Mouse (Mus musculus): ENCODE data around the gene Trmt5.

Gene Trmt5

GRCm38 (mm10) chr12:73269933-73270332, 16.6 kb downstream of the Trmt5 start:
- in situ Hi-C loops (cut with MseI, MboI), result no loop called here

GRCm38 (mm10) chr12:73269531-73269930, 17.0 kb downstream of the Trmt5 start:
- in situ Hi-C loops (cut with MseI, MboI), result no loop called here

- in situ Hi-C loops (cut with MseI, MboI), result no loop called here
These were observed 18.0 kb downstream of the Trmt5 start for GRCm38 (mm10) chr12:73268497-73268896.

- in situ Hi-C loops (cut with MseI, MboI), result no loop called here
These were observed 19.9 kb downstream of the Trmt5 start for GRCm38 (mm10) chr12:73266597-73266996.

GRCm38 (mm10) chr12:73265381-73265978, 21.0 kb downstream of the Trmt5 start:
- in situ Hi-C loops (cut with MseI, MboI), result no loop called here

- in situ Hi-C loops (cut with MseI, MboI), result no loop called here
These were observed 26.2 kb downstream of the Trmt5 start for GRCm38 (mm10) chr12:73260339-73260738.

GRCm38 (mm10) chr12:73259269-73259668, 27.2 kb downstream of the Trmt5 start:
- in situ Hi-C loops (cut with MseI, MboI), result no loop called here

GRCm38 (mm10) chr12:73255006-73255405, 31.5 kb downstream of the Trmt5 start:
- in situ Hi-C loops (cut with MseI, MboI), result no loop called here

GRCm38 (mm10) chr12:73245687-73246086, 40.8 kb downstream of the Trmt5 start:
- in situ Hi-C loops (cut with MseI, MboI), result no loop called here

GRCm38 (mm10) chr12:73241960-73242359, 44.5 kb downstream of the Trmt5 start:
- in situ Hi-C loops (cut with MseI, MboI), result no loop called here

GRCm38 (mm10) chr12:73232586-73232985, 53.9 kb downstream of the Trmt5 start:
- in situ Hi-C loops (cut with MseI, MboI), result no loop called here

- in situ Hi-C loops (cut with MseI, MboI), result no loop called here
These were observed 55.0 kb downstream of the Trmt5 start for GRCm38 (mm10) chr12:73231552-73231951.

- in situ Hi-C loops (cut with MseI, MboI), result no loop called here
These were observed 56.3 kb downstream of the Trmt5 start for GRCm38 (mm10) chr12:73230196-73230595.
